8 mouse cellular contexts compared by ENCODE assay signal in the genomic region with DNA sequence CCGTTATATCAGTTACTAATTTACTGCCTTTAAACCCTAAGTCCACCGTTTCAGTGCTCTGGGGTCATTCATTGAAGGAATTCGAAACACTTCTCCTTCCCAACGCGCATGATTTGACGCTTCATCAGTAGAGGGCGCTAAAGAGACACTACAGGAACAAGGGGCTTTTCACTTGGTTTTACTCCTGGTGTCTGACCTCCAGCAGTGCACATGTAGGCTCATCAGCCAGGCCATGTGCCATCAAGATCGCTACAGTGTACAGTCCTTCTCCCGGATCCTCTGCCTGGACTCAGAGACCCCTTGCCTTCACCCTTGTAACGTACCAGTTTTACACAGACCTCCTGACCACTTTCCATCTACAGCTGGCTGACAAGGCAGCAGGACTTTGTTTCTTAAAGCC.
DNase-seq lines count a peak whose midpoint lies in the region; ATAC-seq and TF ChIP-seq lines count a peak whose summit lies in the region.

No protein-coding gene starts in this region.

- peak; percentile 83 for DNase-seq in MEL (ENCODE audit: low read depth, low spot score)
- peak; percentile 90 for DNase-seq in forelimb bud, embryonic 11.5 days (ENCODE audit: low read depth, low spot score)
- peak; percentile 91 for DNase-seq in hindbrain, embryonic 11.5 days (ENCODE audit: low spot score)
- DNase-seq in layer of hippocampus, adult 9-10 months (ENCODE audit: low spot score) = peak; percentile 87
- DNase-seq in ovary, postnatal 14 days (ENCODE audit: low spot score) = peak; percentile 73
- peak; percentile 14 to 18 for DNase-seq in thymus, postnatal 36 days

- TF ChIP-seq EP300 in MEL (IDR thresholded peaks at IDR 0.05; ENCODE audit: low read depth in 1 of 2, low read length in 2 of 2) = no peak

- TF ChIP-seq CTCF in MEL (IDR thresholded peaks at IDR 0.05 in 2 of 3, conservative IDR thresholded peaks at IDR 0.05 in 1 of 3; ENCODE audit: control insufficient read depth in 1 of 3, insufficient read depth in 1 of 3, low read depth in 2 of 3, low read length in 3 of 3, poor library complexity in 1 of 3, severe bottlenecking in 1 of 3) = peak; percentile 60 to 91 (median 91)

- H3K4me3 ChIP-seq in MEL (ENCODE audit: control insufficient read depth in 1 of 2, insufficient read depth in 1 of 2, low read depth in 2 of 2, low read length in 2 of 2) = no peak overlapping the region
- no peak overlapping the region for H3K4me3 ChIP-seq in hindbrain, embryonic 11.5 days (ENCODE audit: low read depth, low read length)
- H3K4me3 ChIP-seq in lung, embryonic 16.5 days (ENCODE audit: low read length) = no peak overlapping the region

- H3K4me2 ChIP-seq in hindbrain, embryonic 11.5 days (replicated peaks; ENCODE audit: low read depth, low read length) = no peak overlapping the region
- H3K4me2 ChIP-seq in lung, embryonic 16.5 days (ENCODE audit: low read depth, low read length) = no peak overlapping the region

- WGBS in hindbrain, embryonic 11.5 days = 10% methylated on average over 10 of the region's 10 CpGs
- WGBS in lung, embryonic 16.5 days = 7% methylated on average over 10 of the region's 10 CpGs

- peak; percentile 83 for TF ChIP-seq RAD21 in MEL (IDR thresholded peaks at IDR 0.05; ENCODE audit: low read depth, low read length)

- no peak overlapping the region for H3K9ac ChIP-seq in MEL (ENCODE audit: control insufficient read depth, low read depth, low read length, poor library complexity, severe bottlenecking)
- H3K9ac ChIP-seq in hindbrain, embryonic 11.5 days (ENCODE audit: low read depth, low read length) = no peak overlapping the region
- no peak overlapping the region for H3K9ac ChIP-seq in lung, embryonic 16.5 days (ENCODE audit: low read length)

- H3K27ac ChIP-seq in MEL (ENCODE audit: control insufficient read depth, low read depth, low read length) = no peak overlapping the region
- no peak overlapping the region for H3K27ac ChIP-seq in hindbrain, embryonic 11.5 days (ENCODE audit: low read depth, low read length)
- H3K27ac ChIP-seq in lung, embryonic 16.5 days (ENCODE audit: low read length) = no peak overlapping the region

- no peaks in the 10 kb centered on the region; a peak in 1 of 4 replicates for H3K4me1 ChIP-seq in MEL (ENCODE audit: control insufficient read depth in 1 of 2, insufficient read depth in 2 of 2, low read length in 2 of 2)
- H3K4me1 ChIP-seq in hindbrain, embryonic 11.5 days (replicated peaks; ENCODE audit: control insufficient read depth, insufficient read depth, low read length) = no peaks in the 10 kb centered on the region
- peaks cover 2% of the 10 kb centered on the region; the same call in 1 of the 2 replicates for H3K4me1 ChIP-seq in lung, embryonic 16.5 days (replicated peaks; ENCODE audit: control insufficient read depth, insufficient read depth, low read length)

- peak; percentile 62; the same call in 1 of the 2 replicates for ATAC-seq in cerebellum, adult (ENCODE audit: insufficient number of reproducible peaks, low FRiP score, low TSS enrichment)
- ATAC-seq in hindbrain, embryonic 11.5 days (ENCODE audit: low FRiP score) = peak; percentile 72
- ATAC-seq in lung, embryonic 16.5 days (ENCODE audit: low read depth) = 0 out of 2 replicates have a peak, but pooled peaks have one; percentile 34

- no peaks in the 10 kb centered on the region for H3K9me3 ChIP-seq in MEL (replicated peaks; ENCODE audit: insufficient read depth, low read length)
- H3K9me3 ChIP-seq in hindbrain, embryonic 11.5 days (ENCODE audit: control insufficient read depth, low read length) = no peaks in the 10 kb centered on the region
- H3K9me3 ChIP-seq in lung, embryonic 16.5 days (ENCODE audit: control insufficient read depth, low read length) = no peaks in the 10 kb centered on the region

- TF ChIP-seq POLR2A in MEL (IDR thresholded peaks at IDR 0.05; ENCODE audit: control insufficient read depth in 1 of 2, insufficient read depth in 1 of 2, low read depth in 1 of 2, low read length in 2 of 2, poor library complexity in 1 of 2) = no peak

- H3K36me3 ChIP-seq in MEL (ENCODE audit: control insufficient read depth in 1 of 2, insufficient read depth in 2 of 2, low read length in 2 of 2) = no peaks in the 10 kb centered on the region
- H3K36me3 ChIP-seq in hindbrain, embryonic 11.5 days (ENCODE audit: control insufficient read depth, insufficient read depth, low read length) = no peaks in the 10 kb centered on the region
- no peaks in the 10 kb centered on the region for H3K36me3 ChIP-seq in lung, embryonic 16.5 days (ENCODE audit: control insufficient read depth, insufficient read depth, low read length)

- no peaks in the 10 kb centered on the region for H3K79me2 ChIP-seq in MEL (ENCODE audit: control insufficient read depth, insufficient read depth, low read length, poor library complexity)

- no peaks in the 10 kb centered on the region for H3K27me3 ChIP-seq in MEL (ENCODE audit: control insufficient read depth in 1 of 2, insufficient read depth in 2 of 2, low read length in 2 of 2)
- no peaks in the 10 kb centered on the region for H3K27me3 ChIP-seq in hindbrain, embryonic 11.5 days (ENCODE audit: control insufficient read depth, insufficient read depth, low read length)
- no peaks in the 10 kb centered on the region for H3K27me3 ChIP-seq in lung, embryonic 16.5 days (ENCODE audit: control insufficient read depth, insufficient read depth, low read depth, low read length)

TF ChIP-seq in MEL, 35 proteins besides CTCF, POLR2A, EP300 and RAD21:
- TF ChIP-seq ZC3H11A (IDR thresholded peaks at IDR 0.05; ENCODE audit: low read depth, low read length) = peak; percentile 52
- no peak for TF ChIP-seq NELFE (IDR thresholded peaks at IDR 0.05; ENCODE audit: low read depth, low read length)
- TF ChIP-seq MYC (IDR thresholded peaks at IDR 0.05; ENCODE audit: low read depth, low read length) = peak; percentile 74; the same call in 1 of the 2 replicates
- TF ChIP-seq SMC3 (IDR thresholded peaks at IDR 0.05; ENCODE audit: low read depth, low read length) = peak; percentile 80

Comparison
In these comparisons a context has a peak if more than half of its experiments do, and no peak if none do; other contexts are left out.
1. DNase-seq: peak in every context shown above with its lines; median percentile 91 in hindbrain, embryonic 11.5 days; 90 in forelimb bud, embryonic 11.5 days; 87 in layer of hippocampus, adult 9-10 months; 83 in MEL; 73 in ovary, postnatal 14 days; 16 in thymus, postnatal 36 days.